Mouse (Mus musculus): ENCODE measurements at regions not wholly inside any gene's neighbourhood (a gene's known extent, or its start where the extent isn't known, plus 50 kb on each side); places are given as distances from the start of the nearest gene placed in this dataset.

GRCm38 (mm10) chrX:166971721-166972120 is 237.4 kb downstream of the Tmsb4x start:
- no peak for DNase-seq (ENCODE audit: low spot score)

DNA sequence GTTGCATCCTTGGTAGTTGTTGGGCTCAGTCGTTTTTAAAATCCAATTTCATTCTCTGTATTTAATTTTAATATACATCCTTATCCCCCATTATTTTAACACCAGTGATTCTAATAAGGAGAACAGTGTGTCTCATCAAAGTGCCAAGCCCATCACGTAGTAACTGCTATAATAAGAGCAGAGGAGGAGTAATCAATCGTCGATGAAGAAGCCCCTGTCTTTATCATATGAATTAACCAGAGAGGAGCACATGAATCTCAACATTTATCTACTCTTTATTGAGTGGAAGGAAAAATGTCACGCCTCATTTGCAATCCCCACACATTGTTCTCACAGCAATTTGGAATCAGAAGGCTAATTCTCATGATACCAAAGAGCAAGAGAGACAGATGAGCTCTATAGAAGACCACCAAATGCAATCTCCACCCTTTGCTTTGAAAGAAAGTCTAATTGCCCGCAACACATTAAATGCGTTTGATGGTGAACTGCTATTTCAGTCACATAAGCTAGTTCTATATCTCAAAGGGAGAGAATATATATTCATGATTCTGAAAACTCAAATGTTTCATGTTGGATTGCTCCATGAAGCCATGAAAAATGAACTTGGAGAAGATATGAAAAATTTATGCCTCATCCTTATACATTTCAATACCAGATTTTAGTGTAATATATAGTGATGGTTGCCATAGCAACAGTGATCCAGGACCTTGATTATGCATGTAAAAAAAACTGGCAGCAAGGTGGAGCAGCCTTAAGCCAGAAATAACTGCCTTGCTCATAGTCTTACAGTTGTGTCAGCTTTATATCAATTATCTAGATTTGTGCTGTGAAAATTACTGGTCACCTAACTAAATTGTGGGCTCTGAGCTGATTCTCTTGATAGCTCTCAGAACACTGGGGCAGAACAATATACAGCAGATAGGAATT is 244.2 kb downstream of the Tmsb4x start:
- DNase-seq (ENCODE audit: low spot score) = no peak

GRCm38 (mm10) chrX:166952528-166953189 is 256.5 kb downstream of the Tmsb4x start:
- no peak for DNase-seq (ENCODE audit: low spot score)

DNA sequence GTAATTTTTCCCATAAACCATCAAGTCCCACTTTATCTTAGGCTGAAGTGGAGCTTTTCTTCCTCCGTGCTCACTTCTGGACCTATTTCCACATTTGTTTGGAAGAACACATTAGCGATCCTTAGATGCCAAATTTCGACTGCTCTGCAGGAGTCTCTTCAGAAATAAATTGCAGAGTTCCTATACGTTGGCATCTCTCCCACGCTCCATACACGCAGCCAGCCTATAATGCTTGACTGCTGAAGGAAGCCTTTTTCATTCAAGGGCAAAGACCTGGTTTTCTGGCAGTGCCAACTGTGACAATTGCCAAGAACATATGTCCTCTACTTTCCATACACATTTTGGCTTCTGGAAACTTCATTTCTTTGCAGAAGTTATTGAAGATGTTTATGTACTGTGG is 258.1 kb downstream of the Tmsb4x start:
- no peak for DNase-seq (ENCODE audit: low spot score)

- DNase-seq (ENCODE audit: low spot score) = no peak
These were observed 263.2 kb downstream of the Tmsb4x start for GRCm38 (mm10) chrX:166945915-166946314.

- no peak for DNase-seq (ENCODE audit: low spot score)
These were observed 263.6 kb downstream of the Tmsb4x start for GRCm38 (mm10) chrX:166945476-166945875.

GRCm38 (mm10) chrX:166933766-166934165 is 275.3 kb downstream of the Tmsb4x start:
- DNase-seq (ENCODE audit: low spot score) = no peak

GRCm38 (mm10) chrX:166932472-166932871 is 276.6 kb downstream of the Tmsb4x start:
- no peak for DNase-seq (ENCODE audit: low spot score)

DNA sequence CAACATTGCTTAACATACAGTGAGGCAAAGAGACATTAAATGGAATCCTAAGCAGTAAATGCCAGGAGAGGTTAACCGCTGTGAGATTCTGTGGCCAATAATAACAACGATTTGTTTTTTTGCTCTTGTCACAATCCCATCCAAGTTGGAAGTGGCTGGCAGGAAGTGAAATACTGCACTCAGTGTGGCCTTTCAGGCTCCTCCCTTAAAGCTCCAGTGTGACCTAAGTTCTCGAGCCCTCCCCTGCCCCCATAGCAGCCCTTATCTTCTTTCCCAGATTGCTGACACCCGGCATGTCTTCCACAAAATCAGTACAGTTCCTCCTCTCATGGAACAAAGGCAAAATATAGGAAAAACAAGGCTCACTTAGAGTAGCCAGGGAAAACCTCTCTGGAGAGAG is 278.1 kb downstream of the Tmsb4x start:
- DNase-seq (ENCODE audit: low spot score) = no peak

DNA sequence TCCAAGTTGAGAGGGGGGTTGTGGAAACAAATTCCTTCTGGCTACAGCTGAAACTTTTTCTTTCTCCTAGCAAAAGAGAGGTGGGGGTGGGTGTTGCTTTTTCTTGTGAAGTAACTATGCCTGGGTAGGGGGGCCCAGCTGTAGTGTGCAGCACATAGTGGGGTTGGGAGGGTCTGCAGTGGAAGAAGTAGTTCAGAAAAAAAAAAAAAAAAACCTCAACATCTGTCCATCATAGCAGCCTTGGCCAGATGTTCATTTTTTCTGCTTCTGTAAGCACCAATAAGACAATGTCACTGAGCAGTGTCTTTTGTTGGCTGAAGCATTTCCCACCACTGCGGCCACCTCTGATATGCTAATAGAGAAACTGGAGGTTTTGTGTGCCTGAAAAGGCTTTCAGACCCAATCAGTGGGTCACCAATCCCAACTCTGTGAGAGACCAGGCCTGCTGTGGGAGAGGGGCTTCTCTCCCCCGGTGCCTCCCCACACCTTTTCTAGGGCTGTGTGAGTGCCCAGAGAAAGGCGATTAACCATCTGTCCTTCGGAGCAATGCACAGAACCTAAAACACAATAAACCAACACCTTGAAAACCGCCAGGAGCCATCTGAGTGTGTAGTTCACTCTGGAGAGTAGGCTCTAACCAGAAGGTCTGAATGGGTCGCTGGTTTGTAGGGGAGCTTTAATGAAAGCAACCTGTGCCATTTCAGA is 279.2 kb downstream of the Tmsb4x start:
- no peak for DNase-seq (ENCODE audit: low spot score)

DNA sequence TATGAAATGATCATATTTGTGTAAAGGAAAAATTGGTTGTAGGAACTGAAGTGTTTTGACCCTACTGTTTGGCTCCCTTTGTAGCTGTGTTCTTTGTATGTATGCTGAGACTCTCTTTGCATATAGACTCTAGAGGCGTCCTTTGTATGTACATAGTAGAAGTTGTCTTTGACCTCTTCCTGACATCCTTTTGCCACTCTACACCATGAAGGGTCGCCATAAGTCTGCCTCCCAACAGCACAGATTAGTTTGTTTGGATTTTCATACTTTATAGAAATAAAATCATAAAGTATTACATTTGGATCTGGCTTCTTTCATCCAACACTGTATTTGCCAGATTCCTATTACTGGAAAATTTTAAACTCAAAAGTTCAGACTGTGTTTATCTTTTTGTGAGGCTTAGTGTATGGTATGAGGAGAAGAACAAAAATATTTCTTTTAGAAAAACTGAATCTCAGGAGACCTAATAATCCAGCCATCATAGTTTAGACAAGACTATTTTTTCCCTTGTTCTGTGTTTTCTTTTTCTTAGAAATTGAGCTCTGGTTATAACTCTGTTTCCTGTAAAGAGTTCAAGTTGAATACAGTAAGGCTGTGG is 293.7 kb downstream of the Tmsb4x start:
- no peak for DNase-seq (ENCODE audit: low spot score)

GRCm38 (mm10) chrX:166906602-166907001 is 302.5 kb downstream of the Tmsb4x start:
- DNase-seq (ENCODE audit: low spot score) = no peak

DNA sequence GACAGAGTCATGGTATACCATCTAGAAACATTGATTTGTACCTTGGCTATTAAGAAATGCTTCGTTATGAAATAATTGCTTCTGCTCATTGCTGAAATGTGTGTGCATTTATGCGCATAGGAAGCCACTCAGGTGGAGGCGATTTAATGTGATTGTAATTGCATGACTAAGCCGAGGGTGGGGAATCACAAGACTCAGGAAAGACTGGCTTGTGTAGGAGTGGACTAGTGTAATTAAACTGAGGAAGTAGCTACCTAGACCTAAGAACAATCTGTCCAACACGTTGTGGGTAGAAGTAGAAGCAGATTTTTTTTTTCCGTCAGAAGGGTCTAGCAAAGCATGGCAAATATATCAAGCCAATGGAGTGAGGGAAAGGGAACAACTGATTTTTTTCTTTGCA is 308.4 kb downstream of the Tmsb4x start:
- no peak for DNase-seq (ENCODE audit: low spot score)

DNA sequence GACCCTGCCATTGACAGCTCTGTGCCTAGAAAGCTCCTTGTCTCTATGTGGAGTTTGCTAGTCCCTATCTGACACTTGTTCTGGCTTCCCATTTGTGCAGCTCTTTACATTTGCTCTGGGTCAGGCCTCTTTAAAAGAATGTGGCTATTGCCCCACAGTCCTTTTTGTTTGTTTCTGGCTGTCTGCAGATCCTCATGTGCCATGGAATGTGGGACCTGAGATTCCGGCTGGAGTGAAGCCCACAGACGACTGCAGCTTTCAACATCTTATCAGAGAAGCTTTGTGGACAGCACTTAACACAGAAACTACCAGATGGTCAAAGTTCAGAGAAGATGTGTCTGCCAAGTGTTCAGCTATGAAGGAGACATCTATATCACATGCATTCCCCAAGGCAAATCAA is 309.7 kb upstream of the Egfl6 start:
- no peak for DNase-seq (ENCODE audit: low spot score)

GRCm38 (mm10) chrX:166886417-166886816 is 300.9 kb upstream of the Egfl6 start:
- DNase-seq (ENCODE audit: low spot score) = no peak

DNA sequence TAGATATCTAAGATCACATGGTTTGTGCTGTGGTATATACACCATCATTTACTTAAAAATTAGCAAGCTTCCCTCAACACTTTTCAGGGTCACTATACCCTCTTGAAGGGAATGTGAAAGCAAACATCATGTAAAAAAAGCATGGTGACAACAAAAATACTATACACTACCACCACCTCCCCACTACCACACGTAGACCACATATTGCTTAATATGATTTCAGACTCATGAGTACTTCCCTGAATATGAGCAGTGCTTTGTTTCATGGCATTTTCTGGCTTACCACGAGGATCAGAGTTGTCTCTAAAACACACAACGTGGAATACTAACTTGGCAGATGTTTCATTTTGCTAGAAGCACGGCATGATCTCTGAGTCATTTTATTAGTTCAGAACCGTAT is 284.0 kb upstream of the Egfl6 start:
- DNase-seq (ENCODE audit: low spot score) = no peak

DNA sequence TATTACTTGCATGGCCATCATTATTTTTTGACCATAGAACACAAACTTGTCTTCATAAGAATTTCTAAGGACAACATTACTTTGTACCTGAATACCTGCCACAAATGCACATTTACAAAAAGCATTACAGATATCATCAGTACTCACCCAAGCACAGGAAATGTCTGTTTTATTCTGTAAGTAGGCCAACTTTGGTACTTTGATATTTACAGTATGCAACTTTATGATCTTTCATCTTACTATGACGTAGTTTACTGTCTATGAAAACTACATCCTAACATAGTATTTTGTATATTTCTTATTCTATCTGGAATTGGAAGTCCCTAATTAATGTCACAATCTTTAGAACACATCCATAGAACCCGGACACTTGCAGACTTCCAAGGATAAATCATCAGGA is 282.2 kb upstream of the Egfl6 start:
- DNase-seq (ENCODE audit: low spot score) = no peak

Measured in c-Kit-positive CD71-positive TER-119-positive erythroid progenitor cells, embryonic 14.5 days (primary cell).